Mouse (Mus musculus) C2C12 (cell line): Measurements from ENCODE around the gene Emcn. TPM values are rescaled to one million over a fixed set of nuclear protein-coding genes. Genes with fewer than 3 reads are reported as not detected.

Experiments
- H3K27me3 ChIP-seq: one replicate; pipeline ENCODE4 v1.6.1; 2011; ENCODE audit not compliant: control insufficient read depth, insufficient read depth, insufficient read length
- H3K36me3 ChIP-seq: one replicate; pipeline ENCODE4 v1.6.1; 2011; ENCODE audit not compliant: control insufficient read depth, insufficient read depth
- H3K4me3 ChIP-seq: one replicate; pipeline ENCODE4 v1.5.1; 2011; ENCODE audit warnings: mild to moderate bottlenecking, control low read depth; ENCODE audit not compliant: poor library complexity, insufficient read depth, severe bottlenecking
- H3K79me2 ChIP-seq: one replicate; pipeline ENCODE4 v1.6.1; 2011; ENCODE audit not compliant: control insufficient read depth, insufficient read depth
- H3K79me3 ChIP-seq: one replicate; pipeline ENCODE4 v1.6.1; 2011; ENCODE audit warnings: low read depth, control low read depth
- H3ac ChIP-seq: one replicate; pipeline ENCODE3; 2011; ENCODE audit warnings: low read depth; ENCODE audit not compliant: control insufficient read depth, insufficient read length
- CEBPB ChIP-seq: IDR thresholded peaks from one replicate; pipeline ENCODE4 v1.6.1; 2011; ENCODE audit warnings: low read depth, mild to moderate bottlenecking, control low read depth, moderate library complexity
- CTCF ChIP-seq: IDR thresholded peaks from one replicate; pipeline ENCODE4 v1.5.1; 2011; ENCODE audit not compliant: control insufficient read depth, insufficient read depth, insufficient read length
- FOSL1 ChIP-seq: IDR thresholded peaks from one replicate; pipeline ENCODE4 v1.8.0; 2011; ENCODE audit warnings: mild to moderate bottlenecking, low read length; ENCODE audit not compliant: poor library complexity, insufficient read depth, severe bottlenecking
- MAX ChIP-seq: IDR thresholded peaks from one replicate; pipeline ENCODE4 v1.6.1; 2011; ENCODE audit warnings: mild to moderate bottlenecking, control low read depth
- MYOD1 ChIP-seq: IDR thresholded peaks from one replicate; pipeline ENCODE4 v1.6.1; 2011; ENCODE audit warnings: low read depth; ENCODE audit not compliant: control insufficient read depth, insufficient read length
- MYOG ChIP-seq: IDR thresholded peaks from one replicate; pipeline ENCODE4 v1.6.1; 2011; ENCODE audit not compliant: control insufficient read depth, insufficient read length; ENCODE audit errors: extremely low read depth
- USF1 ChIP-seq: IDR thresholded peaks from one replicate; pipeline ENCODE4 v1.6.1; 2011; ENCODE audit warnings: low read depth, mild to moderate bottlenecking, control low read depth, moderate library complexity
- polyA plus RNA-seq: library from polyadenylated mRNA; unstranded; fragments of >200 nt; fragmentation: generic; extraction: Trizol; gene quantifications from one replicate; pipeline ENCODE4 v1.2.1, GENCODE M21; 2012; ENCODE audit warnings: missing spikeins

Gene Emcn
- polyA plus RNA-seq, 1 experiment: not detected

DNA sequence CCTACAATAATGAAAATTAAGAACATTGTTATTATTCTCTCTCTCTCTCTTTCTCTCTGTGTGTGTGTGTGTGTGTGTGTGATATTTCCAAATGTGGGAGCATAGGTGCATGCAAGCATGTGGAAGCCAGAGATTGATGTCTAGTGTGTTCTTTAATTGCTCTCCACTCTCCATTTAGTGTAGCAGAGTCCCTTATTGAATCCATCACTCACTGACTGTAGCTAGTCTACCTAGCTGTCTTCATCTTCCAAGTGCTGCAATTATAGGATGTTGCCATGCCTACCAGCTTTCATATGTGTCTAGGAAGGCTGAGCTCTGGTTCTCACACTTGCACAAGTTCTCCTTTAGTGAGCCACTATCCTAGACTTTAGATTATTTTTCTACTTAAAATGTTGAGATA is 30.9 kb upstream of the Emcn start:
- Histone ChIP-seq H3K36me3 (no peaks in the 10 kb centered on the region), H3K4me3 (no peak overlapping the region), H3K27me3 (no peaks in the 10 kb centered on the region), H3K79me3 (no peaks in the 10 kb centered on the region), H3ac (no peak overlapping the region), H3K79me2 (no peaks in the 10 kb centered on the region)
- TF ChIP-seq MYOD1 (no peak), CTCF (no peak), MYOG (no peak), CEBPB (no peak), MAX (no peak), FOSL1 (no peak), USF1 (no peak)

DNA sequence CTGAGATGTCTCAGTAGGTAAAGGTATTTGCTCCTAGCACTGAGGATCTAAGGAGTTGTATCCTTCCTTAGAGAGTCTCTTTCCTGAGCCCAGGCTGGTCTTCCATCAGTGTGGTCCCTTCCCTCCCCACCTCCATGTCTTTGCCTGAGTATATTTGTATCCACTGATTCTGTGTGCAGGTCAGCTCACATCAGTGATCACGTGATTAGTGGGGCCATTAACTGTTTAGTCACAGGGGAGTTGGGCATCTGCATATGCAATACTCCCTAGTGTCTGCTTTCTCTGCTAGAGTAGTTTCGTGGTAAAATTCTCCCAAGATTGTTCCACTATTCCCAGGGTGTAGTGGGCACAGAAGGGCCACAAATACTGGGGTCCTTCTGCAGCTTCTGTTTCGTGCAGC is 28.3 kb upstream of the Emcn start:
- Histone ChIP-seq H3K79me2 (no peaks in the 10 kb centered on the region), H3ac (no peak overlapping the region), H3K79me3 (no peaks in the 10 kb centered on the region), H3K36me3 (no peaks in the 10 kb centered on the region), H3K4me3 (no peak overlapping the region), H3K27me3 (no peaks in the 10 kb centered on the region)
- TF ChIP-seq USF1 (no peak), MYOD1 (no peak), CTCF (no peak), CEBPB (no peak), FOSL1 (no peak), MAX (no peak), MYOG (no peak)

DNA sequence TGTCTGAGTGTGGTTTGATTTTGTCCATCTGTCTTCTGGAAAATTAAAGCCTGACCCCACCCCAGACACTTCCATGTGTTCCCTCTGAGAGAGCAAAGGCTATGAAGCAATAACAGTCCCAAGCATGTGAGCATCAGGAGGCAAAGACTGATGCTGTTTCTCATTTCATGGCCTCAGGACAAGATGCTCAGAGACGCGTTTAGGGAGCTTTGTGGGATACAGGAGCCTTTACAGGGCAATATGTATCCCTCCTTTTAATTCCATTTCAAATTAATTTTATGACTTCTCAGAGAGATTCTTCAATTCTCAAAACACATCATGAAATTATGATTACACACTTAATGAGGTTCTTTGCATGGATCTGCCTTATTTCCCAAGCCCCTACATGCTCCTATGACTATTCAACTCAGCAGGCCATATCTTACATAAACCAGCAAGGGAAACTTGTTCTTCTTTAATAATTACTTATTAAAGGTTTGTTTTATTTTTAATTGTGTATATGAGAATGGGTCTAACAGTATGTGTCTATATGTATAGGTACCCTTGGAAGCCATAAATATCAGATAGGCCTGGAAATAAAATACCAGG is 27.0 kb upstream of the Emcn start:
- Histone ChIP-seq H3K79me3 (no peaks in the 10 kb centered on the region), H3K36me3 (no peaks in the 10 kb centered on the region), H3ac (no peak overlapping the region), H3K27me3 (no peaks in the 10 kb centered on the region), H3K4me3 (no peak overlapping the region), H3K79me2 (no peaks in the 10 kb centered on the region)
- no peak for TF ChIP-seq MYOD1
- TF ChIP-seq MAX: no peak
- no peak for TF ChIP-seq MYOG
- TF ChIP-seq CTCF: no peak
- TF ChIP-seq USF1: no peak
- TF ChIP-seq FOSL1: no peak
- TF ChIP-seq CEBPB: no peak

DNA sequence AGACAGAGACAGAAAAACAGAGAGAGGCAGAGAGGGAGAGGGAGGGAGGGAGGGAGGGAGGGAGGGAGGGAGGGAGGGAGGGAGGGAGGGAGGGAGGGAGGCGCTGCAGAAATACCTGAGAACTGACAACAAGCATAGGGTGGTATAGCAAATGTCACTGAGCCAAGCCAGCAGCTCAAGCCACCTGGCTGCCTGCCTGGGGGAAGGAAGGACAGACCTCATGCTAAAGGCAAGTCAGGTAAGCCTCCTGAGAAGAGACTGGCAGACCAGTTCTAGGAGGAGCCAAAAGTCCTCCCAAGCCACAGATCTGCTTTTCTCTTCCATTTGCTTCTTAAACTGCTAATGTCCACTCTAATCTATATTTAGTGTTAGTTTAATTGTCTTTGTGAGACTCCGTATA is 22.5 kb upstream of the Emcn start:
- H3ac ChIP-seq: no peak overlapping the region
- no peaks in the 10 kb centered on the region for H3K79me3 ChIP-seq
- no peak overlapping the region for H3K4me3 ChIP-seq
- H3K36me3 ChIP-seq: no peaks in the 10 kb centered on the region
- TF ChIP-seq USF1: no peak
- no peak for TF ChIP-seq MAX
- no peak for TF ChIP-seq CTCF
- no peak for TF ChIP-seq FOSL1
- no peaks in the 10 kb centered on the region for H3K79me2 ChIP-seq
- H3K27me3 ChIP-seq: no peaks in the 10 kb centered on the region

DNA sequence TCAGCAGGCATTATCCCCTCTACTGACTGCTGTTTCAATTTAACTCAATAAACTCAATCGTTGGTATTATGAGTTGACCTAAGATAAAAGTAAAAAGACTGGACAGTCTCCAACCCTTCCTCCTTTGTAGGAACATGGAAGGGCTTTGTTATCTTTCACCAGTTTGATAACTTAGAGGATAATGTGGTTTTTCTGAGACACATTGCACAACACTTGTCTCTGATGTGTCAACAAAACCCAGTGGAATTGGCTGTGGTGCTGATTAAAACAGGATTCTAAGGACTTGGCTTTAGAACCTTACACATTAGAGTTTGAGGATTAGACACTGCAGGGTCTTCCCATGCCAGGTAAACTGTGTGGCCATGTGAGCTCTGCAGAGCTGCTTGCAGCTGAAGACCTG is 20.9 kb upstream of the Emcn start:
- Histone ChIP-seq H3K79me2 (no peaks in the 10 kb centered on the region), H3ac (no peak overlapping the region), H3K36me3 (no peaks in the 10 kb centered on the region), H3K4me3 (no peak overlapping the region), H3K79me3 (no peaks in the 10 kb centered on the region), H3K27me3 (no peaks in the 10 kb centered on the region)
- TF ChIP-seq FOSL1 (no peak), USF1 (no peak), MYOG (no peak), CTCF (no peak), CEBPB (no peak), MAX (no peak), MYOD1 (no peak)

DNA sequence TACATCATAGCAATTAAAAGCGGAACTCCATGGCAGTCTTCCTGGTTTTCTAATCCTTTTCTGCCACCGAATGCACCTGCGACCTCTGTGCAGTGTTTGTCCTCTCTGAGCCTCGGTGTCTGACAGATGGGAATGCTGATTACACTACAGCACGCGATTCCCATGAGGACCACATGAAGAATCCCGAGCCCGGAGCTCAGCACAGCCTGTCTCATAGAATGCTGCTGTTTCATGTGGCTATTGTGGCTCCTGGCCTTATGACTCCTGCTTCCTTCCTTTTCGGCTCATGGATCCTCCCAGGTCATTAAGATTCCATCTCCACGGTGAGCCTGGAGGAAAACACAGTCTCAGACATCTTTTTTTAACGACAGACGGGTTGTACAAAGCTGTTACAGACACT is 18.6 kb upstream of the Emcn start:
- no peak for TF ChIP-seq MYOD1
- TF ChIP-seq MAX: no peak
- no peak for TF ChIP-seq USF1
- no peak for TF ChIP-seq CTCF
- TF ChIP-seq MYOG: no peak
- TF ChIP-seq FOSL1: no peak
- no peak for TF ChIP-seq CEBPB
- Histone ChIP-seq H3K79me2 (no peaks in the 10 kb centered on the region), H3K4me3 (no peak overlapping the region), H3K27me3 (no peaks in the 10 kb centered on the region), H3K79me3 (no peaks in the 10 kb centered on the region), H3ac (no peak overlapping the region), H3K36me3 (no peaks in the 10 kb centered on the region)
